Comparison of ENCODE assay signal across 8 mouse cellular contexts in genomic region chr6:138153111-138153510, GRCm38 (mm10). TPM values are rescaled to one million over a fixed set of nuclear protein-coding genes. Genes with fewer than 3 reads are reported as not detected.
DNase-seq lines count a peak whose midpoint lies in the region; ATAC-seq and TF ChIP-seq lines count a peak whose summit lies in the region.

No protein-coding gene starts in this region.

- no peak for TF ChIP-seq POLR2A in brain, embryonic 14.5 days (IDR thresholded peaks at IDR 0.05; ENCODE audit: borderline replicate concordance, extremely low read depth, insufficient read depth, insufficient read length, poor library complexity, severe bottlenecking)

- DNase-seq in spleen, adult 18-20 months: peak; percentile 15 to 67
- no peak for DNase-seq in spleen, adult 12 weeks (ENCODE audit: low spot score)
- DNase-seq in brain, embryonic 14.5 days (ENCODE audit: low read depth): peak; percentile 77
- peak; percentile 78 to 80 for DNase-seq in frontal cortex, postnatal 36 days (ENCODE audit: low spot score in 2 of 2)
- DNase-seq in layer of hippocampus, adult 18-20 months (ENCODE audit: low spot score in 2 of 2): peak; percentile 52 to 88
- DNase-seq in lung, postnatal 14 days: peak; percentile 88
- DNase-seq in skeletal muscle tissue, adult 2 months (ENCODE audit: low read depth, low spot score): peak; percentile 30

- no peak for ATAC-seq in erythroid progenitor cell, adult 5-6 weeks (replicated peaks; ENCODE audit: low FRiP score, poor library complexity, severe bottlenecking)

- peak; percentile 82; the same call in 1 of the 2 replicates for TF ChIP-seq CTCF in brain, embryonic 14.5 days (IDR thresholded peaks at IDR 0.05; ENCODE audit: borderline replicate concordance, extremely low read depth, insufficient read depth, insufficient read length)

RNA-seq across cellular contexts. Expression of gene Mgst1, which starts 13.0 kb away (rescaled TPM):
- 41.5 and 42.5 TPM in 2 replicates for polyA plus RNA-seq in brain, embryonic 14.5 days (2012; rRNA removed)
- total RNA-seq in layer of hippocampus, adult 18-20 months (2021): 10 to 100 TPM; 12.0 to 16.4 TPM
- 62.5 and 81.4 TPM in 2 replicates for total RNA-seq in erythroid progenitor cell, adult 5-6 weeks (2015; ENCODE audit: low replicate concordance)
- total RNA-seq in erythroid progenitor cell, adult 5-6 weeks (2017; ENCODE audit: low replicate concordance): 52.4 and 78.9 TPM in 2 replicates
